Mouse (Mus musculus) G1E (cell line): ENCODE data around the gene Tmem156. TPM values are rescaled to one million over a fixed set of nuclear protein-coding genes. Genes with fewer than 3 reads are reported as not detected.

Source experiments
- ATAC-seq: 2 replicates; pipeline ENCODE4 v1.8.0; 2016; ENCODE audit warnings: mild to moderate bottlenecking; ENCODE audit not compliant: insufficient number of reproducible peaks, poor library complexity, low FRiP score, severe bottlenecking; ENCODE audit errors: extremely low read depth
- DNase-seq: peaks from one replicate; pipeline ENCODE4 v3.0.0; 2012; ENCODE audit warnings: low spot score
- H3K27me3 ChIP-seq: 2 replicates; pipeline ENCODE4 v1.6.1; 2012; ENCODE audit warnings: mild to moderate bottlenecking, low read length, inconsistent platforms; ENCODE audit not compliant: insufficient read depth
- H3K36me3 ChIP-seq: replicated peaks from 2 replicates; pipeline ENCODE3; 2012; ENCODE audit warnings: mild to moderate bottlenecking, inconsistent platforms
- H3K4me1 ChIP-seq: 2 replicates; pipeline ENCODE4 v1.6.1; 2012; ENCODE audit warnings: low read depth, low read length, inconsistent platforms, mixed read lengths; ENCODE audit not compliant: insufficient read depth
- H3K4me3 ChIP-seq: 2 replicates; pipeline ENCODE4 v1.5.1; 2012; ENCODE audit warnings: low read depth, mild to moderate bottlenecking, inconsistent platforms, low read length, moderate library complexity, mixed read lengths
- H3K9me3 ChIP-seq: replicated peaks from 2 replicates; pipeline ENCODE4 v1.6.1; 2012; ENCODE audit warnings: inconsistent platforms
- CTCF ChIP-seq: IDR thresholded peaks from 2 replicates; pipeline ENCODE4 v1.5.1; 2012; ENCODE audit warnings: low read depth, low read length, inconsistent platforms, mixed read lengths
- GATA1 ChIP-seq: IDR thresholded peaks from 2 replicates; pipeline ENCODE4 v1.6.1; 2012; ENCODE audit warnings: borderline replicate concordance, low read length, inconsistent platforms, mixed read lengths
- GATA2 ChIP-seq: IDR thresholded peaks from 2 replicates; pipeline ENCODE4 v1.6.1; 2012; ENCODE audit warnings: low read depth, low read length, inconsistent platforms, borderline replicate concordance
- POLR2AphosphoS5 ChIP-seq: IDR thresholded peaks from 2 replicates; pipeline ENCODE4 v1.6.1; 2012; ENCODE audit warnings: low read depth, low read length, inconsistent platforms; ENCODE audit not compliant: insufficient replicate concordance
- TAL1 ChIP-seq: conservative IDR thresholded peaks from 2 replicates; pipeline ENCODE4 v1.6.1; 2012; ENCODE audit warnings: low read depth, low read length, inconsistent platforms, mixed read lengths
- polyA plus RNA-seq: library from polyadenylated mRNA; stranded (reverse); fragments of >175 nt; gene quantifications from 2 replicates; pipeline ENCODE4 v1.2.3, GENCODE M21; 2012
- total RNA-seq, 2 experiments: library from RNA; stranded (forward) in 1 of 2; stranded (reverse) in 1 of 2; fragments of 200-1000 nt in 1 of 2; fragments of >200 nt in 1 of 2; fragmentation: Nextera tagmentation in 1 of 2; gene quantifications; 2 replicates each; pipeline ENCODE4 v1.2.3; 2014 to 2017

Gene Tmem156
- total and polyA plus RNA-seq, 3 experiments: 2.7 TPM; not detected in 2

DNA sequence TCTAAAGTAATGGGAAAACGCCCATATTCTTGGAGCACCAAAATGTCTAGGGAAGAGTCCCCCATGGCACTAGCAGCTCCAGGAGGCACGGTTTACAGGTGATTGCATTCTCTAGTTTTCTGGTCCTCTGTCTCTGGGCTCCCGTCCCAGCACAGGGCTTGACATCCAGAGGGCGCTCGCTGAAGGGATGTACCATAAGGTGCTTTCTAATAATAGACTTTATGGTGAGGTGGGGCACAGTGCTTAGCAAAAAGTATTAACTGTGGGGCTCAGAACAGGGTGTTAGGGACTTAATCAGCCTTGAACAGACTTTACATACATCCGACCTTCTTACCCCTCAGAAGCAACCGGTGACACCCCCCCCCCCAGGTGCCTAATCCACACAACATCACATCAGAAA lies 17.2 kb downstream of the Tmem156 start:
- Histone ChIP-seq H3K4me3 (no peak overlapping the region), H3K36me3 (no peaks in the 10 kb centered on the region), H3K27me3 (no peaks in the 10 kb centered on the region), H3K4me1 (peaks cover 3% of the 10 kb centered on the region; the same call in 1 of the 2 replicates), H3K9me3 (no peaks in the 10 kb centered on the region)
- ATAC-seq (no peak), DNase-seq (no peak)
- TF ChIP-seq TAL1 (no peak), GATA2 (no peak), CTCF (no peak)

DNA sequence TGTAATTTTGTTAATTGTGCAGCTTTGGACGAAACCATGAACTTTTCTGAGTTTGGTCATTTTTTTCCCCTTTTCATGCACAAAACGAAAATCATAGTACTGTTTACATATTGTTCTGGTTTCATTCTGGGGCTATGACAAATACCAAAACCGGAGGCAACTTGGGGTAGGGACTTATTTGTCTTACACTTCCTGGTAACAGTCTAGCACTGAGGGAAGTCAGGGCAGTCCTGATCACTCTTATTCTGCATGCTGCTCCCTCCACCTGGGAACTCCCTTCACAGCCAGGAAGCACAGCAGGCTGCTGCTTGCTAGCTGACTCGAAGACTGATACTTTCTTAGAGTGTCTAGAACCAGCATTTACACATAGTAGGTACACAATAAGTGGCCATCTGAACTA lies 18.7 kb downstream of the Tmem156 start:
- Histone ChIP-seq H3K4me1 (peaks cover 3% of the 10 kb centered on the region; the same call in 1 of the 2 replicates), H3K9me3 (no peaks in the 10 kb centered on the region), H3K36me3 (no peaks in the 10 kb centered on the region), H3K27me3 (0 out of 2 replicates have a peak, but pooled peaks cover 3% of the 10 kb centered on the region), H3K4me3 (no peak overlapping the region)
- ATAC-seq (no peak), DNase-seq (no peak)
- TF ChIP-seq GATA2 (no peak), GATA1 (no peak), POLR2AphosphoS5 (no peak), CTCF (no peak), TAL1 (no peak)

DNA sequence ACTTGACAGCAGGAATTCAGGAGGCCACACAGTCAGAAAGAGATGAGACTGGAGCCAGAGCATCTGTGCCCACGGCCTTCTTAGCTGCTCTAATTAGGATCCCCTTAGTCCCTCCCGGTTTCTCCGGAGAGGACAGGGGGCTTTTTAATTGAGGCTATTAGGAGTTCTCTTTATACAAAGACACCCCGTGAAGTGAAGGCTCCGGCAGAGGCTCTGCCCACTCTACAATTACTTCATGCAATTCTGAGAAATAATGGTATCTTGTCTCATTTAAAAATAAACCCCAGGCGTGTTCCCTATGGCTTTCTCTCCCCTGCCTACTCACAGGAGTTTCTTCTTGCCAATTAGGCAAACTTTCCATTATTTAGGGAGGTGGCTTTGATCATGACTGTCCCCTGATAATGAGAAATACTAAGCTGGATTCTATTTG lies 20.2 kb downstream of the Tmem156 start:
- no peak overlapping the region for H3K4me3 ChIP-seq
- H3K9me3 ChIP-seq: no peaks in the 10 kb centered on the region
- no peaks in the 10 kb centered on the region for H3K36me3 ChIP-seq
- H3K4me1 ChIP-seq: no peaks in the 10 kb centered on the region
- ATAC-seq (no peak), DNase-seq (no peak)
- TF ChIP-seq GATA2 (no peak), POLR2AphosphoS5 (no peak), TAL1 (no peak)
- 0 out of 2 replicates have a peak, but pooled peaks cover 3% of the 10 kb centered on the region for H3K27me3 ChIP-seq

DNA sequence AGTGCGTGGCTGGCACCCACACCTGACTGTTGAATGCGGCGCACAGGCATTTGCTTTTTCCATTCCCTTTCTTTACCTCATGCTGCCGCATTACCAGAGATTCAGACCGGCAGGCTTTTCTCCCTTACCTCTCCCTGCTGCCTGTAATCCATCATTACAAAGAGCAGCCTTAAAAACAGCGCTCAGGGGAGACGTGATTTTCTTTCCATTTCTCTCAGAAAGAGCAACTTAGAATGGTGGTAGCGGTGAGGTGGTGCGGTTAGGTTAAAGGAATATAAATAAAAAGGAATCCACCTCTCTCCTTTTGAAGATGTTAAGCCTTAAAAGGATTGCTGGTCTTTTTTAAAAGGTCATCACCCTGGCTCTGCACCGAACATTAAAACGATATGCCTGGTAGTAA lies 22.1 kb downstream of the Tmem156 start:
- ATAC-seq: no peak
- H3K27me3 ChIP-seq: 0 out of 2 replicates have a peak, but pooled peaks cover 3% of the 10 kb centered on the region

DNA sequence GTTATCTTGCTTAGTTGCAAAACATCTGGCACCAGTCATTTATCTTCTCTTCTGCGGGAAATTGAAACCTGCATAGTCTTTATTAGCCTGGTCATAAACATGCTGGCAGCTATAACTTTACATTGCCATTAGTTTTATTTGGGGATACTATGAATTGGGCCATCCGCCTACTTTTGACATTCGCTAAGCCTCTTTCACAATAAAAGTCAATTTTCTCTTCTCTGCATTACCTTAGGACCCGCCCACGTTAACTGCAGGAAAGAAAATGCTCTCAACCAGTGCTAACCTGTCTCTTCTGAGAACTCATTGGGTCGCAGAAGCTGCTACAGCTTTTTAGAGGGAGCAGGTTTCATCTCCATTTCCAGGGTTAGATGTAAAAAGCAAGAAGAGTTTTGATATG lies 23.8 kb downstream of the Tmem156 start:
- Histone ChIP-seq H3K9me3 (no peaks in the 10 kb centered on the region), H3K27me3 (0 out of 2 replicates have a peak, but pooled peaks cover 3% of the 10 kb centered on the region), H3K4me1 (no peaks in the 10 kb centered on the region), H3K4me3 (no peak overlapping the region), H3K36me3 (no peaks in the 10 kb centered on the region)
- TF ChIP-seq GATA2 (no peak), POLR2AphosphoS5 (no peak), TAL1 (no peak), GATA1 (no peak), CTCF (no peak)
- ATAC-seq (no peak), DNase-seq (no peak)

More for the DNA sequence above, 22.1 kb downstream of the Tmem156 start:
- DNase-seq: no peak
- TF ChIP-seq TAL1: no peak
- no peak for TF ChIP-seq CTCF
- TF ChIP-seq GATA2: no peak
- TF ChIP-seq POLR2AphosphoS5: no peak
- TF ChIP-seq GATA1: no peak
- no peak overlapping the region for H3K4me3 ChIP-seq
- no peaks in the 10 kb centered on the region for H3K36me3 ChIP-seq
- no peaks in the 10 kb centered on the region for H3K4me1 ChIP-seq
- H3K9me3 ChIP-seq: no peaks in the 10 kb centered on the region

DNA sequence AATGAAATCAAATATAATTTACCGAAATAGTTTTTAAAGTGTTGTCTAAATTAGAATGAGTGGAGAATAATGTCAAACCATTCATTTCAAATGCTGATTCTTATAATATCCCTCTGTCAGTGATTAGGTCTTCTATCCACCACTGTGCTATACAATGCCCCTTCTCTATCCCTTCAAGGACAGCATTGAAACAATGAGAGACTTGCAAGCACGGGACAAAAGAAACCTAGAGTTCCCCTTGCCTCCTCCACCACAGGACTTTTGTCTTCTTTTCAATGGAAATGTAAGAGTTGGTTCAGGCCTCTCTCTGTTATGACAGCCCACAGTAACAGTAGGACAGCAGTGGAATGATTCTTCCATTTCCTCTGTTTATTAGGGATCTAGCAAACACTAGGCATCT lies 28.7 kb downstream of the Tmem156 start:
- Histone ChIP-seq H3K4me3 (no peak overlapping the region), H3K4me1 (no peaks in the 10 kb centered on the region), H3K9me3 (no peaks in the 10 kb centered on the region), H3K36me3 (no peaks in the 10 kb centered on the region), H3K27me3 (no peaks in the 10 kb centered on the region)
- ATAC-seq (no peak), DNase-seq (no peak)
- TF ChIP-seq GATA1: no peak
- TF ChIP-seq POLR2AphosphoS5: no peak
- no peak for TF ChIP-seq GATA2
- no peak for TF ChIP-seq CTCF
- no peak for TF ChIP-seq TAL1

DNA sequence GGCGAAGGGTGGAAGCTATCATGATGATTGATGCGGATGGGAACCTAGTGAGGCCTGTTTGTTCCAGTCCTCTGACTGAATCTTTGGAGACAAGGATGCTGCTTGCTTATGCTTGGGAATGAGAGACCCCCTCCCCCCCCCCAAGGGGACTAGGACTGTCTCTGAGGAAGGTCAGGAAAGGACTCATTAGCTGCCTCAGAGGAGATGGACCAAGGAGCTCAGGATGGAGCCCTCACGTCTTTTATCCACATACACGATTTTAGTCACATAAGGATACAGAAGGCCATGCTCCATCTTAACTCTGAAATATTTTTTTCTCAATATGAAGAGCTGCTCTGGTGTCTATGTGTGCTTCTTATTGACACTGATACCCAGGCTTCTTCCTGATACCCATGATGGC lies 29.7 kb downstream of the Tmem156 start:
- no peaks in the 10 kb centered on the region for H3K4me1 ChIP-seq
- no peak for DNase-seq
- H3K9me3 ChIP-seq: no peaks in the 10 kb centered on the region
- no peak overlapping the region for H3K4me3 ChIP-seq
- no peak for TF ChIP-seq GATA2
- no peak for TF ChIP-seq TAL1
- TF ChIP-seq POLR2AphosphoS5: no peak
- no peak for TF ChIP-seq GATA1
- no peak for TF ChIP-seq CTCF
- H3K27me3 ChIP-seq: no peaks in the 10 kb centered on the region
- no peak for ATAC-seq
- H3K36me3 ChIP-seq: no peaks in the 10 kb centered on the region
